Mouse (Mus musculus): ENCODE results near the gene Atp12a. TPM values are rescaled to one million over a fixed set of nuclear protein-coding genes. Genes with fewer than 3 reads are reported as not detected.

The Atp12a gene
- total RNA-seq, 2 experiments from 2014 or later = not detected

DNA sequence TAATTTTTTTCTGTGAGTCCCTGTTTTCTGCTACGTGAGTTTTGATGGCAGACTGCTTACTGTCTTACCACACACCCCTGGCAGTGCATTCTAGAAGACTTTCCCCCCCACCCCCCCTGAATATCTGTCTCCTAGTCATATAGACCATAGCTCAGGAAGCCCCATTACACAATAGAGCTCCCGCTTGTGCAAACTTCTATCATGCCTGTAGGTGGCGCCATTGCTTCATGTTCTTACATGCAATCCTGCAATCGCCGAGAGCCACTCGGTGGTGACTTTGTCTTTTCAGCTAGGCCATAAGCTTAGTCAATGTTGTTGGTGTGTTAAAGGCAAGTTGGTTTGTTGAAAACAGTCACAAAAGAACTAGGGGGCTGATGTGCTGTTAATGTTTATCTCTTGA, 10.9 kb downstream of the Atp12a start:
- intact Hi-C loops (cut with DNase I) = loop anchor here (5.0 to 10.0 kb wide), 2 partner anchors 419 to 687 kb away; no protein-coding TSS in a partner anchor
- DNase-seq = peak; percentile 78 to 85

DNA sequence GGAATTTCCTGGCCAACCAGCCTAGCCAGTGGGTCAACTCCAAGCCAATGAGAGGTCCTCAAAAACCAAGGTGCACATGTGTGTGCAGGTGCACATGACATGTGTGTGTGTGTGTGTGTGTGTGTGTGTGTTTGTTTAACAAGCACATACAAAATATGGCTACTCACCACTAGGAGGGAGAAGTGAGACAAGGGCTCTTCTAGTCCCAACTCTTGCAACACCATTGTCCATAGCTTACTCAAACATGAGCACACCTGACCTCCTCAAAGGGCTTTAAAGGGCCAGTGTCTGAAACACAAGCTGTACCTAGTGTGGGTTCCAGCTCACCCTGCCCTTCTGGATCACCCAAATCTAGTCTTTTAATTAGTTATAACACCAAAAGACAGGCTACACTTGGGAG, 12.9 kb downstream of the Atp12a start:
- intact Hi-C loops (cut with DNase I) = loop anchor here (5.0 to 10.0 kb wide), 2 partner anchors 417 to 685 kb away; no protein-coding TSS in a partner anchor
- DNase-seq = no peak

DNA sequence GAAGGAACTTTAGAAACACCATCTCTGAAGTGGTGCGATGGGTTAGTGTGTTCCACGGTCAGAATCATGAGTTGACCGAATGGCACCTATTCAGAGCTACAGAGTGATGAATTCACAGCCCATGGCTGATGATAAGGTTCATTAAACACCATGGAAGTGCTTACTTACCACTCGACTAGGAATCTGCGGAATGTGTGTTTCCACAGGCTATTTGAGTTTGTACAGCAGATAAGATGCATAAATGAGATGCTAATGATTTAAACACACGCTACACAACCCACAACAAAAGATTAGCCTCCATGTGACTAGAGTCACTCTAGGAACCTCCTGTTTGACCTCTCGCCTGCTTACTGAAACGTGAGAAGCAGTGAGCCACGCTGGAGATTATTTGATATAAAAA, 14.5 kb downstream of the Atp12a start:
- intact Hi-C loops (cut with DNase I) = loop anchor here (5.0 to 10.0 kb wide), 2 partner anchors 415 to 683 kb away; no protein-coding TSS in a partner anchor
- DNase-seq = no peak

DNA sequence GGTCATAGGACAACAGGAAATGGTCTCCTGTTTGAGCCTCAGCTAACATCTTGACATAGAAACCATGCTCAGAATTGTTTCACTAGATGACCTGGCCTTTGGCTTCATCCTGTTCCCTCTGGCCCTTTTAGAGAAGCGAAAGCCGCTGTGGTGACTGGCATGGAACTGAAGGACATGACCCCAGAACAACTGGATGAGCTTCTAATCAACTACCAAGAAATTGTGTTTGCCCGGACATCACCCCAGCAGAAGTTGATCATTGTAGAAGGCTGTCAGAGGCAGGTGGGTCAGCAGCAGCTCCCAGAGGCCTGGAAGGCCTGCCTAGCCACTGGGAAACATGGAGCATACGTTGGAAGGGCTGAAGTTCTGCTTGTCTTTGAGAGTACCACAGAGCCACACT, 17.5 kb downstream of the Atp12a start:
- no peak for DNase-seq
- intact Hi-C loops (cut with DNase I) = no loop called here

DNA sequence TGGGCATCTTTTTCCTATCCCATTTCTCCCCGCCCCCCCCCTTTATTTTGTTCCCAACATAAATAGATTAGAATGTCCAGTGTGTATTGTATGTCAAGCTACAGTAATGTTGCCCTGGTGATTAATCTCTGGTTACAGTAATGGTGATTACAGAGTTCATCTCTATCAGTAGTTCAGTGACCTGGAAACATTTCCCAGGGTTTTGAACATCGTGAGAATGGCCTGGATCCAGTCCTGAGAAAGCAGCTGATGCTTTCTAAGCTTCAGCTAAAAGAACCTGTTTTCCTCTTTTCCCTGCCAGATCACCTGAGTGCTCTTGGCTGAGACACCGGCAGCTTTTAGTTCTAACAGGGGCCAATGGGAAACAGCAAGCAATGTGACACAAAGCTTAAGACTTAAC, 25.4 kb downstream of the Atp12a start:
- intact Hi-C loops (cut with DNase I) = no loop called here

DNA sequence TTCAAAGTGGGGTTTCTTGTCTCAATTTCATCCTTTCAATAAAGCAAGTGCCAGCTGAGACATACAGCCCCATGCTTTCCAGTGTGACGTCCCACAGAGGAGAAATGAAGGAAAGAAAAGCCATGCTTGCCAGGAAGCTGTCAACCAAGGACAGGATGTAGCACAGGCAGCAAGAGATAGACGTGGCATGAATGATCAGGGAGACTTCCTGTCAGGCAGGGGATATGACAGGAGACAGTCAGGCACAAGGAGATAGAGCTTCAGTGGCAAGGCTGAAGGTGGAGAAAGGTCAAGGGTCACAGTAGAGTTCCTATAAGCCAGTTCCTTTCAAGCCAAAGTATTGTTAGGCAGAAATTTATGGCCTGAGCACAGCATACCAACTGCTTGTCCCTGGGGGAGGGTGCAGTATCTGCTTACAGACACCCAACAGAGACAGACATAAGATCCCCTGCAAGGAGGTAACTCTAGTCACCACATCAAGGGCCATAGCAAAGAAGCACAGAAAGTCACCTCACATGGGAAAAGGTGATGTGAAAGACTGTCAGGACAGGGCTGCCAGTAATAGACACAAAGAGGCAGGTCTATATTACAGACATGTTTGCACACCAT, 28.9 kb downstream of the Atp12a start:
- DNase-seq = no peak
- intact Hi-C loops (cut with DNase I) = no loop called here

More for the DNA sequence above, 25.4 kb downstream of the Atp12a start:
- no peak for DNase-seq

DNA sequence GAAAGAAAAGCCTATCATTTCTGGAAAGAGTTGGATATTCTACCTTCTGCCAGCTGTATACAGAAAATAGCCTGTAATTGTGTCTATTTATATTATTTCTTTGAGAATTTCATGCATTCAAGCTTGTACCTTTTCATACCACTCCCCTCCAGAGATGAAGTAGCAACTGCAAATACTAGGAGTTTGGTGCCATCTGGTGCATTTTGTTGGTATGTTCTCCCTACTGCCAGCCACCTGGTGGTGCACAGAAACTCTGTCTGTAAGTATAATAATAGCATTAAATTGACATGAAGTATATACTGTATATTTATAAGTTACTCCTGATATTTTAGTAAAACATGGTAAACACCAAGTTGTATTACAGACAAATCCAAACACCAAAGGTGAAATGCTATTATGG, 33.1 kb downstream of the Atp12a start:
- intact Hi-C loops (cut with DNase I) = loop anchor here (2.0 kb wide), 1 partner anchor 85 kb away; no protein-coding TSS in a partner anchor
- peak; percentile 8 to 45 for DNase-seq

DNA sequence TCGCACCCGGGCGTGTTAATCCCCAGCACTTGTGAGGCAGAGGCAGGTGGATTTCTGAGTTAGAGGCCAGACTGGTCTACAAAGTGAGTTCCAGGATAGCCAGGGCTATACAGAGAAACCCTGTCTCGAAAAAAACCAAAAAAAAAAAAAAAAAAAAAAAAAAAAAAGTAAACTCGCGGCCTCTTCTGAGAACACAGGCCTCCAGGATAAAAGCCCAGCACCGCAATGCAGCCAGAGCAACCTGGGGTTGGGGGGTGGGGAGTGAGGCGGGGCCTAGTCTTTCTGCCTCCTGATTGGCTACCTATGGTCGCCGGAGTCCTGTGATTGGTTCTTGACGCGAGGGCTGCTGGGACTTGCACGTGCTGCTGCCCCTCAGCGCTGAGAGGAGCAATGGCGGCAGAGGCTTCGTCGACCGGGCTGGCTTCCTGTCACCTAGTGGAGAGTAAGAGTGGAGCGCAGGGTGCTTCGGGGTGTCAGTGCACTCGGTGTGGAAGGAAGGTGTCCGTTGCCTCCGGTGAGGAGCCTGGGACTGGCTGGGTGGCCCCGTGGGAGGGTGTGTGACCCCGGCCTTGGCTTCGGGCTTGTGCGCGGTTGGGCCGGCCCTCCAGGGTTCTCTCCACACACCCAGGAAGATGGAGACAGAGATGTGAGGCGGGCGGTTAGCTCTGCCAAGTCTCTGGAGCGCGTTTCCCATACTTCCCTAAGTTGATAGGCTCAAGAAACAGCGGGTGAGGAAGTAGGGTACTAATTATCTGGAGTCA, 37.6 kb downstream of the Atp12a start, which contains the start of gene Rnf17:
TSS of gene Rnf17 (plus strand) at position 271 of the 761 bp plus-strand sequence.
- peak in 1 of 2 experiments; percentile 2 for DNase-seq
- intact Hi-C loops (cut with DNase I) = no loop called here

DNA sequence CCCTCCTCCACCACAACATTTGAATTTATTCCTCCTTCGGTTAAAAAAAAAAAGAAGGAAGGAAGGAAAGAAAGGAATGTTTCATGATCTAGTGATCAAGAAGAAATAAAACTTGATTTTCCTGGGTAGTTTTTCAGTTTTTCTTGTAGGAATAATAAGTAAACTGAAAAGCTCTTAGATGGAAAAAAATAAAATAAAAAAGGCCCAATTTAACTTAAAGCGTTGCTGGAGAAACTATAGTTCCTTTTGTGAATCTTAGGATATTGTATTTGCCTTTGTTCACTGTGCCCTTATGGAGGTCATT, 38.2 kb downstream of the Atp12a start:
- intact Hi-C loops (cut with DNase I) = no loop called here
- no peak for DNase-seq

Other genes with a start within 250 kb of the Atp12a start
- not detected for gene Gzme, start 244.4 kb upstream of the Atp12a start, total RNA-seq (2021)
- not detected for gene Gzmd, start 232.5 kb upstream of the Atp12a start, total RNA-seq (2021)
- gene Gzmg, start 205.5 kb upstream of the Atp12a start, total RNA-seq (2021) = not detected
- not detected for gene Gzmn, start 190.5 kb upstream of the Atp12a start, total RNA-seq (2021)
- gene Gzmf, start 153.7 kb upstream of the Atp12a start, total RNA-seq (2021) = not detected
- gene Gzmc, start 130.4 kb upstream of the Atp12a start, total RNA-seq (2021) = not detected
- gene Gzmb, start 102.8 kb upstream of the Atp12a start, total RNA-seq (2021) = not detected
- gene Rnf17, start 37.5 kb downstream of the Atp12a start, total RNA-seq (2021) = under 1 TPM; 0.59 to 0.67 TPM
- gene Cenpj, start 210.4 kb downstream of the Atp12a start, total RNA-seq (2021) = 1 to 10 TPM; 2.7 to 3.5 TPM
- 10 to 100 TPM; 26.5 to 26.7 TPM for gene Parp4, start 210.6 kb downstream of the Atp12a start, total RNA-seq (2021)

Measured in heart, postnatal 14 days (tissue).